Mouse (Mus musculus) spleen, adult 2 months (tissue): ENCODE results near the gene Smyd1. TPM values are rescaled to one million over a fixed set of nuclear protein-coding genes. Genes with fewer than 3 reads are reported as not detected.

ENCODE experiments used
- DNase-seq, 2 experiments: peaks; one replicate each; pipeline versions ENCODE4 v3.0.0 to v3.0.0-alpha.2; 2012 to 2021; ENCODE audit warnings: low spot score in 2 of 2, low read depth in 1 of 2
- H3K27ac ChIP-seq: fragments of 200-500 bp; 2 replicates; pipeline ENCODE4 v1.5.1; 2012; ENCODE audit warnings: low read length, inconsistent platforms; ENCODE audit not compliant: insufficient read depth
- H3K27me3 ChIP-seq: fragments of 200-500 bp; 2 replicates; pipeline ENCODE4 v1.6.1; 2012; ENCODE audit warnings: mild to moderate bottlenecking, moderate library complexity, low read length, inconsistent platforms; ENCODE audit not compliant: control insufficient read depth, insufficient read depth
- H3K36me3 ChIP-seq: fragments of 200-500 bp; 2 replicates; pipeline ENCODE4 v1.6.1; 2012; ENCODE audit warnings: mild to moderate bottlenecking, low read length, inconsistent platforms; ENCODE audit not compliant: control insufficient read depth, insufficient read depth
- H3K4me1 ChIP-seq: fragments of 200-500 bp; 2 replicates; pipeline ENCODE4 v1.6.1; 2011; ENCODE audit warnings: inconsistent platforms; ENCODE audit not compliant: control insufficient read depth, insufficient read depth, insufficient read length
- H3K4me3 ChIP-seq: fragments of 200-500 bp; 2 replicates; pipeline ENCODE4 v1.5.1; 2011; ENCODE audit warnings: mild to moderate bottlenecking, inconsistent platforms; ENCODE audit not compliant: insufficient read depth, insufficient read length; ENCODE audit errors: extremely low read depth
- CTCF ChIP-seq: fragments of 200-500 bp; IDR thresholded peaks from 2 replicates; pipeline ENCODE4 v1.5.1; 2011; ENCODE audit warnings: mild to moderate bottlenecking, inconsistent platforms; ENCODE audit not compliant: insufficient read depth, insufficient read length, insufficient replicate concordance; ENCODE audit errors: extremely low read depth
- POLR2A ChIP-seq: fragments of 200-500 bp; IDR thresholded peaks from 2 replicates; pipeline ENCODE4 v1.6.1; 2011; ENCODE audit warnings: low read depth, low read length, inconsistent platforms
- WGBS: fragments of 180-500 bp; shearing (Covaris S2); methylation state at CpG from one replicate; pipeline ENCODE4 v1.1.7; 2018; 5-methylcytosine and 5-hydroxymethylcytosine counted together
- polyA plus RNA-seq: library from polyadenylated mRNA; depleted of rRNA; stranded (reverse); fragments of >200 nt; gene quantifications from 2 replicates; pipeline ENCODE4 v1.2.3, GENCODE M21; 2012

Gene Smyd1
- polyA plus RNA-seq, 1 experiment, result 0.48 TPM

DNA sequence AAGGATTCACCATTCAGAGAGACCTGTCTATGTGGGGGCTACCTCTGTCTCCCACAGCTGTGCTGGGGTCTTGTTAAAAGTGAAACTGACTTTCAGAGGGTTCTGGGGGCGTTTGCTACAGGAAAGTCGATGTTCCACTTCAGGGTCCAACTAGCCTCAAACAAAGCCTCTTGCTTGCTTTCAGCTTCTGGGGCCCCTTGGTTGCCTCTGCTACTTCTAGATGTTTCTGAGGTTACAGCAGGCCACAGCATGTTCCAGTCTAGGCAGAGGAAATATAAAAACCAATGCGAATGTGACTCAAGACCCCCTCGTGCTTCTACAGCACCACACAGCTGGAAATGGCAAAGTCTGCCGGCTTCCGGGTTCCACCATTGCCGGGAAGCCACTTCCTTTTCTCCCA, 35.5 kb upstream of the Smyd1 start:
- Histone ChIP-seq H3K4me3 (no peak overlapping the region), H3K4me1 (no peaks in the 10 kb centered on the region), H3K36me3 (no peaks in the 10 kb centered on the region), H3K27ac (peak overlapping the region; percentile 52), H3K27me3 (no peaks in the 10 kb centered on the region)
- DNase-seq, result peak in 1 of 2 experiments; percentile 32
- no peak for TF ChIP-seq CTCF
- no peak for TF ChIP-seq POLR2A
- WGBS, result 69% methylated on average over 7 of the region's 7 CpGs

DNA sequence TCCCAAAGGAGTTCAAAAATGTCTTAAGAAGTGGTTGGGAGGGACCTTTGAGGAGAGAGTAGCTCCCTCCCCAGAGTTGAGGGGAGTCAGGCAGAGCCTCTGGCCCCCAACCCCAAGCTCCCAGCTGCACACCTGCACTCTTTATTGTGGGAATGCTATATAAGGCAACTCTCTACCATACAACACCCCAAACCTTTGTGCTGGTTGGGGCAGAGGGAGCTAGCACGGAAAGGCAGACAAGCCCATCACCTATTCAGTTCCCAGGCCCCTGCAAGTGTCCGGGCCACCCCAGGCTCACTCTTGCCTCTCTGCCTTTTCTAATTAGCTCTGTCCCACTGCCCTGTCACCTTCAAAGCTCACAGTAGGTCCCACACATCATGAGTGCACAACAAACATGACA, 31.7 kb upstream of the Smyd1 start:
- Histone ChIP-seq H3K36me3 (no peaks in the 10 kb centered on the region), H3K4me1 (no peaks in the 10 kb centered on the region), H3K27ac (peak overlapping the region; percentile 79), H3K27me3 (no peaks in the 10 kb centered on the region), H3K4me3 (peak overlapping the region; percentile 37)
- no peak for DNase-seq
- WGBS, result 64% methylated on average over 2 of the region's 2 CpGs
- TF ChIP-seq CTCF (no peak), POLR2A (no peak)

- Histone ChIP-seq H3K4me1 (no peaks in the 10 kb centered on the region), H3K27me3 (no peaks in the 10 kb centered on the region), H3K4me3 (peak overlapping the region; percentile 37; the same call in 1 of the 2 replicates), H3K27ac (peak overlapping the region; percentile 79), H3K36me3 (no peaks in the 10 kb centered on the region)
- whole genome bisulfite sequencing, result 71% methylated on average over 10 of the region's 10 CpGs
- TF ChIP-seq CTCF (no peak), POLR2A (no peak)
- no peak for DNase-seq
These were observed 30.9 kb upstream of the Smyd1 start for GRCm38 (mm10) chr6:71352866-71353427.

GRCm38 (mm10) chr6:71352201-71352600, 30.2 kb upstream of the Smyd1 start:
- Histone ChIP-seq H3K4me3 (no peak overlapping the region), H3K27ac (peak overlapping the region; percentile 79), H3K27me3 (no peaks in the 10 kb centered on the region), H3K4me1 (no peaks in the 10 kb centered on the region), H3K36me3 (no peaks in the 10 kb centered on the region)
- TF ChIP-seq POLR2A (no peak), CTCF (no peak)
- no peak for DNase-seq
- WGBS, result 74% methylated on average over 6 of the region's 6 CpGs

DNA sequence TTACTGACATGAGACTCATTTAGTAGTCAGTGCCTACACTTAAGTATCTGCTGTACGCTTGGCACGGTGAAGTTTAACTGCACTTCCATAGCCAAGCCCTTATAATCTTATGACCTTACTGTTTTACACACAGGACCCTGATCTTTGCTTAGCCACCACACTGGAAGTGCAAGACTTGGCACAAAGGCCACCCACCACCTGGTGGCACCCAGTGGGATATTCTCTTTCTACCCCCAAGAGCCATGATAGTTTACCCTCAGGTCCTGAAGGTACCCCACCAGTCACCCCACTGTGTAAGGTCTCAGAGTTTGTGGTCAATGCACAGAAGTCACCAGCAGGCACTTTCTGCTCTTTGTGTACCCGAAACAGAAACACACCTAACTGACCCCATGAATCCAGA, 29.2 kb upstream of the Smyd1 start:
- no peaks in the 10 kb centered on the region for H3K27me3 ChIP-seq
- H3K4me1 ChIP-seq, result no peaks in the 10 kb centered on the region
- DNase-seq, result no peak
- TF ChIP-seq CTCF (no peak), POLR2A (no peak)
- H3K4me3 ChIP-seq, result no peak overlapping the region
- H3K27ac ChIP-seq, result no peak overlapping the region; the same call in 1 of the 2 replicates
- no peaks in the 10 kb centered on the region for H3K36me3 ChIP-seq
- 88% methylated on average over 3 of the region's 3 CpGs for WGBS

DNA sequence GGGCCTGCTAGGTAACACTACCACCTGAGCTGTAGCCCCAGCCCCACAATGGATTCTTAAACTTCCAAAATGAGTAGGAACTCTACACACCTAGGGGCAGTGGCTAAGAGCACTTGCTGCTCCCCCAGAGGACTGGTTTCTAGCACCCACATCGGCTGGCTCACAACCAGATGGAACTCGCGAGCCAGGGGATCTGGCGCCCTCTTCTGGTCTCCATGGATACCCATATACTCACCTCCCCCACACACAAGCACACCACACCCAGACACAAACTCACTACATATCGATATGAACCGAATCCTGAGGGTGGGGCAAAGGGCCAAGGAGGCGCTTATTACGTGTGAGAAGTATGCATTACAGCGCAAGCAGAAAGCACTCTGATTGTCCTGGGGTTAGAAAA, 26.0 kb upstream of the Smyd1 start:
- Histone ChIP-seq H3K36me3 (no peaks in the 10 kb centered on the region), H3K4me1 (no peaks in the 10 kb centered on the region), H3K4me3 (no peak overlapping the region), H3K27me3 (no peaks in the 10 kb centered on the region), H3K27ac (no peak overlapping the region)
- 94% methylated on average over 9 of the region's 9 CpGs for WGBS
- no peak for DNase-seq
- no peak for TF ChIP-seq CTCF
- TF ChIP-seq POLR2A, result no peak

- TF ChIP-seq POLR2A (no peak), CTCF (no peak)
- H3K27ac ChIP-seq, result peak overlapping the region; percentile 67
- H3K27me3 ChIP-seq, result no peaks in the 10 kb centered on the region
- WGBS, result 64% methylated on average over 9 of the region's 9 CpGs
- H3K4me1 ChIP-seq, result no peaks in the 10 kb centered on the region
- H3K36me3 ChIP-seq, result no peaks in the 10 kb centered on the region
- no peak overlapping the region for H3K4me3 ChIP-seq
- DNase-seq, result peak in 1 of 2 experiments; percentile 12
These were observed 19.1 kb upstream of the Smyd1 start for GRCm38 (mm10) chr6:71341179-71341578.
